Mouse (Mus musculus) liver, adult (tissue): Measurements from ENCODE around the gene Itprip.

Experiments used
- GATA4 ChIP-seq: IDR thresholded peaks from 2 replicates; pipeline ENCODE4 v1.6.1; 2014; ENCODE audit warnings: mild to moderate bottlenecking, low read length; ENCODE audit not compliant: insufficient replicate concordance

Itprip gene

GRCm38 (mm10) chr19:47882882-47883254 lies 36.2 kb downstream of the Itprip start:
- TF ChIP-seq GATA4, result no peak

- TF ChIP-seq GATA4, result no peak
Observed at GRCm38 (mm10) chr19:47882151-47882881, 36.8 kb downstream of the Itprip start.

GRCm38 (mm10) chr19:47881538-47881937 lies 37.6 kb downstream of the Itprip start:
- TF ChIP-seq GATA4, result no peak

- no peak for TF ChIP-seq GATA4
Observed at GRCm38 (mm10) chr19:47876252-47876651, 42.8 kb downstream of the Itprip start.

- no peak for TF ChIP-seq GATA4
Observed at GRCm38 (mm10) chr19:47871515-47871914, 47.6 kb downstream of the Itprip start.

- TF ChIP-seq GATA4, result no peak
Observed at GRCm38 (mm10) chr19:47870102-47870666, 48.9 kb downstream of the Itprip start.

GRCm38 (mm10) chr19:47869516-47869915 lies 49.6 kb downstream of the Itprip start:
- no peak for TF ChIP-seq GATA4

GRCm38 (mm10) chr19:47868951-47869350 lies 50.1 kb downstream of the Itprip start:
- TF ChIP-seq GATA4, result no peak

- no peak for TF ChIP-seq GATA4
Observed at GRCm38 (mm10) chr19:47867628-47868175, 51.4 kb downstream of the Itprip start.

- TF ChIP-seq GATA4, result no peak
Observed at GRCm38 (mm10) chr19:47865353-47865947, 53.6 kb downstream of the Itprip start, which contains the start of gene Gsto2. Gene Gsto2, plus strand, starts transcription at chr19:47865534.

- no peak for TF ChIP-seq GATA4
Observed at GRCm38 (mm10) chr19:47864721-47865120, 54.4 kb downstream of the Itprip start.

- TF ChIP-seq GATA4, result no peak
Observed at GRCm38 (mm10) chr19:47864051-47864450, 55.0 kb downstream of the Itprip start.

- TF ChIP-seq GATA4, result no peak
Observed at GRCm38 (mm10) chr19:47862581-47862980, 56.5 kb downstream of the Itprip start.

- no peak for TF ChIP-seq GATA4
Observed at GRCm38 (mm10) chr19:47859180-47859579, 59.9 kb downstream of the Itprip start.

- no peak for TF ChIP-seq GATA4
Observed at GRCm38 (mm10) chr19:47857957-47858942, 60.8 kb downstream of the Itprip start.
